8 mouse cellular contexts compared by ENCODE assay signal in the genomic region with DNA sequence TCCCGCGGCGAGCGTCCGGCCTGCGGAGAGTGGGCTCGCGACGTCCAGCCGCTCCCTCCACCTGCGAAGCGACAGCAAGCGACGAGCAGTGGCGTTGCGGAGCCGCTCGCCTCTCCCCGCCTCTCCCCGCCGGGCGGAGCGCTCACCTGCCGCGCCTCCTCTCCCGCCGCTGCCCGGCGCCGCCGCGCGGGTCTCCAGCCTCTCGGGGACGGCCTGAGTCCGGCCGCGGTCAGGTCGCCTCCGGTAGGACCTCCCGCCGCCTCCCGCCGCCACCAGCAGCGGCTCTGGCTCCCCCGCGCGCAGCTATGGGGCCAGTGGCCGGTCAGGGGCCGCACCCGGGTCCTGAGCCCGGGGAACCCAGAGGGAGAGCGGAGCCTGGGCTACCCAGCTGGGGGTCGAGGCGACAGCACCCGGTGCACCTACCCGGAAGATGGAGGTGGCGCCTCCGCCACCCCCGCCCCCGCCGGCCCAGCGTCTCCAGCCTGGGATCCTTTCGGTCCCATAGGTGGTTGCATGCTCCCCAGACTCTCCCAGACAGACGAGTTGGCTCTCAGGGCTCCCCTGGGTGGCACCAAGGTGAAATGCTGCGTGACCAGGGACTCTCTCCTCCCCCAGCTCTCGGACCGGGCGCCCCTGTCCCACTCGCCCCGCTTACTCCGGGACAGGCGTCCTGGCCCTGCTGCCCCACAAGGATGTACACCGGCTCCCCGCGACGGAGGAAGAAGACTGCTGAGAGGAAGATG. TPM values are rescaled to one million over a fixed set of nuclear protein-coding genes. Genes with fewer than 3 reads are reported as not detected.
DNase-seq lines count a peak whose midpoint lies in the region; ATAC-seq and TF ChIP-seq lines count a peak whose summit lies in the region.

No protein-coding gene starts in this region.

- DNase-seq in Muller cell, postnatal 12 days (ENCODE audit: inconsistent ontology term), result peak; percentile 42
- peak; percentile 60 for DNase-seq in embryo, embryonic 11 days
- peak; percentile 21 to 30 for DNase-seq in heart, postnatal 36 days
- no peak for DNase-seq in limb, embryonic 14.5 days (ENCODE audit: low spot score)
- DNase-seq in midbrain, postnatal 0 days (ENCODE audit: low spot score), result no peak
- peak; percentile 11 for DNase-seq in urinary bladder, postnatal 25 days (ENCODE audit: low spot score)
- DNase-seq in gastrocnemius, adult 8-10 months (ENCODE audit: low spot score in 2 of 2), result no peak

- intact Hi-C loops in heart, postnatal 36 days (cut with DNase I), result no loop called here

- no peak overlapping the region for H3K27ac ChIP-seq in limb, embryonic 14.5 days (replicated peaks; ENCODE audit: low read depth, low read length)
- H3K27ac ChIP-seq in midbrain, postnatal 0 days (ENCODE audit: low read depth, low read length), result no peak overlapping the region

- peaks cover 47% of the 10 kb centered on the region for H3K27me3 ChIP-seq in limb, embryonic 14.5 days (ENCODE audit: control insufficient read depth, insufficient read depth, low read length)
- H3K27me3 ChIP-seq in midbrain, postnatal 0 days (ENCODE audit: insufficient read depth, low read length), result peaks cover 33% of the 10 kb centered on the region

- H3K9me3 ChIP-seq in limb, embryonic 14.5 days (ENCODE audit: control insufficient read depth, low read length), result no peaks in the 10 kb centered on the region
- no peaks in the 10 kb centered on the region for H3K9me3 ChIP-seq in midbrain, postnatal 0 days (ENCODE audit: low read length)

- peaks cover 9% of the 10 kb centered on the region for H3K4me1 ChIP-seq in limb, embryonic 14.5 days (ENCODE audit: control insufficient read depth, insufficient read depth, low read length)
- H3K4me1 ChIP-seq in midbrain, postnatal 0 days (ENCODE audit: insufficient read depth, low read length), result 0 out of 2 replicates have a peak, but pooled peaks cover 6% of the 10 kb centered on the region

- peak; percentile 39 for ATAC-seq in CD4-positive, CD25-positive, alpha-beta regulatory T cell, adult 4 months
- ATAC-seq in limb, embryonic 14.5 days (ENCODE audit: low FRiP score, low read depth), result 0 out of 2 replicates have a peak, but pooled peaks have one; percentile 23
- ATAC-seq in midbrain, postnatal 0 days (ENCODE audit: low FRiP score), result peak; percentile 60; the same call in 1 of the 2 replicates

- peak overlapping the region; percentile 100 for H3K4me2 ChIP-seq in limb, embryonic 14.5 days (replicated peaks; ENCODE audit: low read depth, low read length, severe bottlenecking)
- peak overlapping the region; percentile 87 for H3K4me2 ChIP-seq in midbrain, postnatal 0 days (ENCODE audit: low read depth, low read length, poor library complexity, severe bottlenecking)

- TF ChIP-seq POLR2A in limb, embryonic 14.5 days (IDR thresholded peaks at IDR 0.05; ENCODE audit: borderline replicate concordance, extremely low read depth, insufficient read depth, insufficient read length), result no peak

- WGBS in limb, embryonic 14.5 days, result 1% methylated on average over 27 of the region's 77 CpGs
- WGBS in midbrain, postnatal 0 days, result 1% methylated on average over 49 of the region's 77 CpGs

- no peaks in the 10 kb centered on the region for H3K36me3 ChIP-seq in limb, embryonic 14.5 days (ENCODE audit: control insufficient read depth, insufficient read depth, low read length)
- no peaks in the 10 kb centered on the region for H3K36me3 ChIP-seq in midbrain, postnatal 0 days (ENCODE audit: insufficient read depth, low read length)

- H3K9ac ChIP-seq in limb, embryonic 14.5 days (ENCODE audit: low read depth, low read length, severe bottlenecking), result peak overlapping the region; percentile 54
- H3K9ac ChIP-seq in midbrain, postnatal 0 days (replicated peaks; ENCODE audit: low read length, poor library complexity, severe bottlenecking), result peak overlapping the region; percentile 50

- no peak for TF ChIP-seq CTCF in midbrain, postnatal 0 days (IDR thresholded peaks at IDR 0.05)

- H3K4me3 ChIP-seq in limb, embryonic 14.5 days (replicated peaks; ENCODE audit: low read length), result peak overlapping the region; percentile 57
- peak overlapping the region; percentile 72 for H3K4me3 ChIP-seq in midbrain, postnatal 0 days (ENCODE audit: low read depth, low read length)

RNA-seq across cellular contexts. Expression of gene Ltk, which starts 2.0 kb away (rescaled TPM):
- not detected for polyA plus RNA-seq in CD4-positive, CD25-positive, alpha-beta regulatory T cell, adult 4 months (2017; shearing (Covaris generic))
- not detected for total RNA-seq in heart, postnatal 36 days (2021)
- 0.12 and 0.13 TPM in 2 replicates for polyA plus RNA-seq in limb, embryonic 14.5 days (2012; rRNA removed)
- 0.10 TPM in 1 of 2 replicates, not detected in the other for polyA plus RNA-seq in limb, embryonic 14.5 days (2014; fragmentation: Nextera tagmentation; extraction: Ambion mirVana)
- 8.1 and 9.9 TPM in 2 replicates for total RNA-seq in midbrain, postnatal 0 days (2014; rRNA removed)
- polyA plus RNA-seq in midbrain, postnatal 0 days (2015; fragmentation: Nextera tagmentation; extraction: Ambion mirVana), result 2.7 and 3.2 TPM in 2 replicates
- not detected for total RNA-seq in gastrocnemius, adult 8-10 months (2022)

RNA-seq across cellular contexts. Expression of gene Itpka, which starts 16.1 kb away (rescaled TPM):
- under 1 TPM in 1 of 2 experiments, not detected in 1; 0.30 TPM for polyA plus RNA-seq in CD4-positive, CD25-positive, alpha-beta regulatory T cell, adult 4 months (2017; shearing (Covaris generic))
- under 1 TPM; 0.38 to 0.53 TPM for total RNA-seq in heart, postnatal 36 days (2021)
- 0.50 and 0.54 TPM in 2 replicates for polyA plus RNA-seq in limb, embryonic 14.5 days (2012; rRNA removed)
- 0.28 and 0.52 TPM in 2 replicates for polyA plus RNA-seq in limb, embryonic 14.5 days (2014; fragmentation: Nextera tagmentation; extraction: Ambion mirVana)
- 0.42 and 3.4 TPM in 2 replicates for total RNA-seq in midbrain, postnatal 0 days (2014; rRNA removed)
- polyA plus RNA-seq in midbrain, postnatal 0 days (2015; fragmentation: Nextera tagmentation; extraction: Ambion mirVana), result 0.50 and 0.57 TPM in 2 replicates
- total RNA-seq in gastrocnemius, adult 8-10 months (2022), result not detected

RNA-seq across cellular contexts. Expression of gene Rpap1, which starts 29.1 kb away (rescaled TPM):
- 10 to 100 TPM; 15.7 to 34.0 TPM for polyA plus RNA-seq in CD4-positive, CD25-positive, alpha-beta regulatory T cell, adult 4 months (2017; shearing (Covaris generic))
- total RNA-seq in heart, postnatal 36 days (2021), result 10 to 100 TPM; 13.2 to 13.4 TPM
- polyA plus RNA-seq in limb, embryonic 14.5 days (2012; rRNA removed), result 27.7 and 39.8 TPM in 2 replicates
- polyA plus RNA-seq in limb, embryonic 14.5 days (2014; fragmentation: Nextera tagmentation; extraction: Ambion mirVana), result 22.5 and 27.0 TPM in 2 replicates
- total RNA-seq in midbrain, postnatal 0 days (2014; rRNA removed), result 16.0 and 20.5 TPM in 2 replicates
- 11.1 and 11.4 TPM in 2 replicates for polyA plus RNA-seq in midbrain, postnatal 0 days (2015; fragmentation: Nextera tagmentation; extraction: Ambion mirVana)
- 10 to 100 TPM; 14.2 to 17.0 (median 16.2) TPM for total RNA-seq in gastrocnemius, adult 8-10 months (2022)

RNA-seq across cellular contexts. Expression of gene Tyro3, which starts 39.3 kb away (rescaled TPM):
- 1 to 10 TPM; 1.1 to 1.3 TPM for polyA plus RNA-seq in CD4-positive, CD25-positive, alpha-beta regulatory T cell, adult 4 months (2017; shearing (Covaris generic))
- 1 to 10 TPM; 1.7 to 2.4 TPM for total RNA-seq in heart, postnatal 36 days (2021)
- 44.2 and 49.9 TPM in 2 replicates for polyA plus RNA-seq in limb, embryonic 14.5 days (2012; rRNA removed)
- 28.5 and 31.7 TPM in 2 replicates for polyA plus RNA-seq in limb, embryonic 14.5 days (2014; fragmentation: Nextera tagmentation; extraction: Ambion mirVana)
- total RNA-seq in midbrain, postnatal 0 days (2014; rRNA removed), result 66.3 and 72.0 TPM in 2 replicates
- polyA plus RNA-seq in midbrain, postnatal 0 days (2015; fragmentation: Nextera tagmentation; extraction: Ambion mirVana), result 21.3 and 21.8 TPM in 2 replicates
- total RNA-seq in gastrocnemius, adult 8-10 months (2022), result under 1 TPM; 0.29 to 0.74 (median 0.46) TPM

Comparison
In these comparisons a context has a peak if more than half of its experiments do, and no peak if none do; other contexts are left out.
1. DNase-seq: peak in Muller cell, postnatal 12 days (single experiment), embryo, embryonic 11 days (single experiment), heart, postnatal 36 days (2 of 2) and urinary bladder, postnatal 25 days (single experiment); none in limb, embryonic 14.5 days (single experiment), midbrain, postnatal 0 days (single experiment) and gastrocnemius, adult 8-10 months (0 of 2).
2. Peak in every context shown above with its lines, with median percentiles within 50 percentile points of each other: ATAC-seq.